Mouse (Mus musculus) limb, embryonic 14.5 days (tissue): ENCODE results near the gene Net1. TPM values are rescaled to one million over a fixed set of nuclear protein-coding genes. Genes with fewer than 3 reads are reported as not detected.

Source experiments
- ATAC-seq: fragments of 200-750 bp; cut with Nextera tagmentation; 2 replicates; pipeline ENCODE4 v1.8.0; 2017; ENCODE audit warnings: low read depth, moderate number of reproducible peaks, moderate TSS enrichment; ENCODE audit not compliant: low FRiP score
- DNase-seq: peaks from one replicate; pipeline ENCODE4 v3.0.0-alpha.2; 2015; ENCODE audit warnings: low spot score
- H3K27ac ChIP-seq: fragments of 300-500 bp; sonication (generic); replicated peaks from 2 replicates; pipeline ENCODE4 v1.5.1; 2014; ENCODE audit warnings: low read depth, mild to moderate bottlenecking, low read length, moderate library complexity, mixed read lengths
- H3K27me3 ChIP-seq: fragments of 300-500 bp; sonication (generic); 2 replicates; pipeline ENCODE4 v1.6.1; 2014; ENCODE audit warnings: low read length, mixed read lengths; ENCODE audit not compliant: control insufficient read depth, insufficient read depth
- H3K36me3 ChIP-seq: fragments of 300-500 bp; sonication (generic); 2 replicates; pipeline ENCODE4 v1.6.1; 2014; ENCODE audit warnings: mild to moderate bottlenecking, low read length, moderate library complexity, mixed read lengths; ENCODE audit not compliant: control insufficient read depth, insufficient read depth
- H3K4me1 ChIP-seq: fragments of 300-500 bp; sonication (generic); 2 replicates; pipeline ENCODE4 v1.6.1; 2014; ENCODE audit warnings: antibody characterized with exemption, low read length, mixed read lengths; ENCODE audit not compliant: control insufficient read depth, insufficient read depth
- H3K4me2 ChIP-seq: fragments of 300-500 bp; sonication (generic); replicated peaks from 2 replicates; pipeline ENCODE4 v1.6.1; 2014; ENCODE audit warnings: low read depth, mild to moderate bottlenecking, low read length, moderate library complexity; ENCODE audit not compliant: severe bottlenecking
- H3K4me3 ChIP-seq: fragments of 300-500 bp; sonication (generic); replicated peaks from 2 replicates; pipeline ENCODE4 v1.5.1; 2014; ENCODE audit warnings: low read length
- H3K9ac ChIP-seq: fragments of 300-500 bp; sonication (generic); 2 replicates; pipeline ENCODE4 v1.6.1; 2014; ENCODE audit warnings: mild to moderate bottlenecking, low read depth, low read length, moderate library complexity; ENCODE audit not compliant: severe bottlenecking
- H3K9me3 ChIP-seq: fragments of 300-500 bp; sonication (generic); 2 replicates; pipeline ENCODE4 v1.6.1; 2016; ENCODE audit warnings: low read length; ENCODE audit not compliant: control insufficient read depth
- POLR2A ChIP-seq: fragments of 200-500 bp; IDR thresholded peaks from 2 replicates; pipeline ENCODE4 v1.8.0; 2012; ENCODE audit warnings: inconsistent platforms, mild to moderate bottlenecking, moderate library complexity, borderline replicate concordance; ENCODE audit not compliant: insufficient read depth, insufficient read length; ENCODE audit errors: extremely low read depth
- WGBS: fragments of 180-500 bp; shearing (Covaris S2); extraction: QIAGEN DNeasy Blood & Tissue Kit; methylation state at CpG from one replicate; pipeline ENCODE4 v1.1.7; 2014; 5-methylcytosine and 5-hydroxymethylcytosine counted together
- polyA plus RNA-seq, 2 experiments: library from polyadenylated mRNA; depleted of rRNA in 1 of 2; stranded (reverse) in 1 of 2; unstranded in 1 of 2; fragments of >200 nt; fragmentation: Nextera tagmentation in 1 of 2; extraction: Ambion mirVana in 1 of 2; gene quantifications; 2 replicates each; pipeline versions ENCODE4 v1.2.1 to v1.2.3; 2012 to 2014

The Net1 gene
- polyA plus RNA-seq, 2 experiments = 71.8 to 115 TPM

DNA sequence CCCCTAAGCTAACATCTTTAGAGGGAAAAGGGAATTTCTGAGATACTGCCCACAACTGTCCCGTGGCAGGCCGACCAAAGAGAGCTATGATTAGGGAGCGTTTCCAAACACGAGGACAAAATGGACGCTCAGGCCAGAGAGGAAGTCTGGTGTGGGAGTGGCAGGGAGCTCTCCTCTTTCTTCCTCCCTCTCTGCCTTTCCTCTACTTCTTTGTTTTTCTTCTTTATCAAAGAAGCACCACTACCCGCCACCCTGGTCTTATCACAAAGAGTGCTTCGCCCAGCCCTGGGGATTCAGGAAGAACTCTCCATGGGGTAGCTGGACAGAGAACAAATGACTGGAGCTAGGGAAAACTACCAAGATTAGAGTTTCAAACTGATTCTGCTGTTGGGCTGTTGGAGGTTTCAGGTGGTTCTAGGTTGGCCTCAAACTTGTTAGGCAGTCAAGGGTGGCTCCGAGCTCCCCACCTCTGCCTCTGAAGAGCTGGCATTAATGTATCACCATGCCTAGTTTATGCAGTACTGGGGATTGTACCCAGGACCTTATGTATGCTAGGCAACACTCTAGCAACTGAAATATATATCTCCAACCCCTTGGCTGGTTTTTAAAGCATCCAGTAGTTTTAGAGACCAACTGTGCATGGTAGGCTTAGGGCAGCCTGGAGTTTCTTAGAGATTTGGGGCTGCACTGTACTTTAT is 51.5 kb downstream of the Net1 start:
- Histone ChIP-seq H3K36me3 (no peaks in the 10 kb centered on the region), H3K4me3 (no peak overlapping the region), H3K27ac (no peak overlapping the region), H3K9me3 (no peaks in the 10 kb centered on the region), H3K9ac (no peak overlapping the region), H3K27me3 (no peaks in the 10 kb centered on the region), H3K4me1 (no peaks in the 10 kb centered on the region), H3K4me2 (no peak overlapping the region)
- 91% methylated on average over 8 of the region's 8 CpGs for WGBS
- ATAC-seq (no peak), DNase-seq (no peak)
- no peak for TF ChIP-seq POLR2A

DNA sequence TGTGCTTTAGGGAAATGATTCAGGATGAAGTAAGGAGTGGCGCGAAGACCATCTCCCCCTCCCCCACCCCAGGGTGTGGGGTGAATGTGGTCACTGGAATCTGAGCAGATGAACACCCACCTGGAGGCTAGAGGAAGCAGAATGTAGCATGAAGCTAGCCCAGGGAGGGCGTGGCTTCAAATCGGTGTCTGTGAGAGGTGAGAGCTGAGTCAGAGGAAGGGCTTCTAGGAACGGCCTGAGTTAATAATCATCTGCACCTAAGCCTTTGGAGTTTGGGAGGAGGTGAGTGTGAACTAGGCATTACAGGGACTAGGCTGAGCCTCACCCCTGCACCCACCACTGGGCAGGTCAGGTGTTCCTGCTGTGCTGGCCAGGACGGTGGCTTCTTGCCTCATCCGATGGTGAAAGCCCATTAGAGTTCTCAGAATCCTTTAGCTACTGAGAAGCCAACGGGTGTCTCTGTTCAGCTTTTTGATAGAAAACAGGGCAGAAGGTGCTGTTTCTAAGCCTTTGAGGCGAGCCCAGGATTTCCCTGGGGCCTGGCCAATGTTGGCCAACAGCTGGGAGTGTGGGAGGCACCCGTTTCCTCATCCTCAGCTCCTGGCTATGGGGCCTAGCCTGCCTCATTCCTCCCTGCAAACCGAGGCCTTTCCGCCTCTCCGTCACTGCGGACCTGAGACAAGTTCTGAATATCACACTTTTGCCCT is 52.2 kb downstream of the Net1 start:
- no peak for ATAC-seq
- Histone ChIP-seq H3K36me3 (no peaks in the 10 kb centered on the region), H3K9ac (no peak overlapping the region), H3K27ac (no peak overlapping the region), H3K4me2 (no peak overlapping the region), H3K4me3 (no peak overlapping the region), H3K4me1 (no peaks in the 10 kb centered on the region), H3K9me3 (no peaks in the 10 kb centered on the region), H3K27me3 (no peaks in the 10 kb centered on the region)
- no peak for TF ChIP-seq POLR2A
- WGBS = 76% methylated on average over 14 of the region's 14 CpGs
- no peak for DNase-seq

DNA sequence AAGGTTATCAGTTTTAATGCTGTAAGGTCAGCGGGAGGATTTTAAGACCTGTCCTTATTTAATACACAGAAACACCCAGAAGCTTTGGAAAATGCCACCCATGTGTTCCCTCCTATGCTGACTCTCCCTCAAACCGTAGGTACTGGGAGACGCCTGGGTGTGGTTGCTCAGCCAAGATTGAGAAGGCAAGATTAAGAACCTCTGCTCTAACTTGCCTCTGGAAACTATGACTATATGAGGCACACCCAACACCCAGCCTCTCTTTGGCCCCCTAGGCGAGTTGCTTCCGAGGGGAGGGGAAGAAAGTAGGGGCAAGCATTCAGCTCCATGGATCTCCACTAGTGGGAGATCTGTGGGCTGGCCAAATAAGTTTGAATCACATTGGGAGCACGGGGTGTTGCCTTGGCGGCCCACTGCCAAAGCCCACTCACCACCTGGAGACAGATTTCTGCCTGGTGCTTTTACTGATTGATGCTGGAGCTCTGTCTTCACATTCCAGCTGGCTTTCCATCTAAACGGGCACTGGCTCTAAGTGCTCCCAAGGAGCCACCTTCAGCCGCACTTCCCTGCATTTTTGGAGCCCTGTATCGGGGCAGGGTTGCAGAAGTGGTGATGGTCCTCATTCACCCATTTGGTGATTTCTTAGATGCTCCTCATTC is 55.0 kb downstream of the Net1 start:
- no peaks in the 10 kb centered on the region for H3K9me3 ChIP-seq
- no peak overlapping the region for H3K4me3 ChIP-seq
- H3K27me3 ChIP-seq = no peaks in the 10 kb centered on the region
- H3K36me3 ChIP-seq = no peaks in the 10 kb centered on the region
- WGBS = 83% methylated on average over 8 of the region's 10 CpGs
- no peak overlapping the region for H3K27ac ChIP-seq
- H3K9ac ChIP-seq = no peak overlapping the region
- no peak for TF ChIP-seq POLR2A
- DNase-seq (no peak), ATAC-seq (no peak)
- H3K4me2 ChIP-seq = no peak overlapping the region
- no peaks in the 10 kb centered on the region for H3K4me1 ChIP-seq

DNA sequence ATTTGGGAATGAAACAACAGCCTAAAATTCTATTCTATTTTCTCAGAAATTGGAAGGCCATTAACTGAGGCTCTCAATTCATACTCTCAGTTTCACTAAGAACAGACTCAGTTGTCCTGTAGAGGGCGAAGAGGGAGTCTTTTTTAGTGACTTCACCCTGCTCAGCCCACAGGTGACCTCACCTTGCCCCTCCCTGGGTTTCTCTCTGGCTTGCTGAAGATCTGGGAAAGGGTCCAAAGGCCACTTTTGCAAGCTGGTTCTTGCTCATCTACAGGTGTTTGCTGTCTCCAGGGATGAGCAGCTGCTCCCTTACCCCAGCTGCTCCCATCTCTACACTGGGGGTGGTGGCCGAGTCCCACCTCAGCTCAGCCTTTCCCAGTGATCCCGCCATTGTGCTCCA is 55.7 kb downstream of the Net1 start:
- H3K4me1 ChIP-seq = no peaks in the 10 kb centered on the region
- no peak overlapping the region for H3K4me3 ChIP-seq
- DNase-seq (no peak), ATAC-seq (no peak)
- WGBS = 67% methylated on average over 3 of the region's 3 CpGs
- H3K9me3 ChIP-seq = no peaks in the 10 kb centered on the region
- H3K4me2 ChIP-seq = no peak overlapping the region
- H3K9ac ChIP-seq = no peak overlapping the region
- H3K27me3 ChIP-seq = no peaks in the 10 kb centered on the region
- H3K27ac ChIP-seq = no peak overlapping the region
- H3K36me3 ChIP-seq = no peaks in the 10 kb centered on the region
- TF ChIP-seq POLR2A = no peak

DNA sequence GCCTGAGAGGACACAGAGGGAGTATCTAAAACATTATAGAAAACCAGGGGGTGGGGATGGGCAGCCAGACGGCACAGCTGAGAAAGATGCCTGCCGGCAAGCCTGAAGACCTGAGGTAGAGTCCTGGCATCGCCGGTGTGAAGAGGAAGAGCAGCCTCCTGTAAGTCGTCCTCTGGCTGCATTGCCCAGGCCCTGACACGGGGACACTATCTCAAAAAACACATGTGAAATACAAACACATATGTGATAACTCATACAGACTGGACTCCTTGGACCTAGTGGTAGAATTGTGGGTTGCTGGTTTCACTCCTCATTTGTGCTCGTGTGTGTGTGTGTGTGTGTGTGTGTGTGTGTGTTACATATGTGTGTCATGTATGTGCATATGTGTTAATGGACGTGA is 56.8 kb downstream of the Net1 start:
- ATAC-seq (no peak), DNase-seq (no peak)
- Histone ChIP-seq H3K4me1 (no peaks in the 10 kb centered on the region), H3K27me3 (no peaks in the 10 kb centered on the region), H3K36me3 (no peaks in the 10 kb centered on the region), H3K27ac (no peak overlapping the region), H3K4me3 (no peak overlapping the region), H3K9ac (no peak overlapping the region), H3K9me3 (no peaks in the 10 kb centered on the region), H3K4me2 (no peak overlapping the region)
- TF ChIP-seq POLR2A = no peak
- WGBS = 86% methylated on average over 8 of the region's 8 CpGs
